Mouse (Mus musculus): Measurements from ENCODE around the gene Gcgr.
A peak's percentile ranks its signal among the peaks of the same experiment; 100 is the strongest.
"Not testable (repeated sequence)": the region's sequence is repeated elsewhere in the genome, so short reads cannot be mapped to it uniquely, and the experiment has no call there.

The Gcgr gene

GRCm38 (mm10) chr11:120539285-120540014 is 9.0 kb downstream of the Gcgr start:
- peak; percentile 76 for DNase-seq

- DNase-seq: peak; percentile 57
Measured at GRCm38 (mm10) chr11:120541907-120542306, 11.4 kb downstream of the Gcgr start.

- DNase-seq: no peak
Measured at GRCm38 (mm10) chr11:120542376-120542775, 11.9 kb downstream of the Gcgr start.

GRCm38 (mm10) chr11:120545964-120546363 is 15.5 kb downstream of the Gcgr start:
- DNase-seq: peak; percentile 56

GRCm38 (mm10) chr11:120547469-120547868 is 17.0 kb downstream of the Gcgr start:
- DNase-seq: no peak

- no peak for DNase-seq
Measured at GRCm38 (mm10) chr11:120548214-120548613, 17.7 kb downstream of the Gcgr start.

GRCm38 (mm10) chr11:120548786-120549167 is 18.3 kb downstream of the Gcgr start:
- DNase-seq: no peak

GRCm38 (mm10) chr11:120549168-120549945 is 18.9 kb downstream of the Gcgr start, which contains the start of gene Mcrip1:
Gene Mcrip1 (minus strand): TSS chr11:120549727.
- DNase-seq: peak; percentile 98

GRCm38 (mm10) chr11:120549986-120550809 is 19.7 kb downstream of the Gcgr start:
- peak; percentile 42 for DNase-seq

- no peak for DNase-seq
Measured at GRCm38 (mm10) chr11:120550810-120551440, 20.4 kb downstream of the Gcgr start, which contains the start of gene Ppp1r27. Gene Ppp1r27 (minus strand): TSS chr11:120551132.

GRCm38 (mm10) chr11:120552736-120553135 is 22.2 kb downstream of the Gcgr start:
- no peak for DNase-seq

GRCm38 (mm10) chr11:120554834-120555233 is 24.3 kb downstream of the Gcgr start:
- DNase-seq: no peak

GRCm38 (mm10) chr11:120555260-120555659 is 24.8 kb downstream of the Gcgr start:
- no peak for DNase-seq

GRCm38 (mm10) chr11:120558843-120559242 is 28.3 kb downstream of the Gcgr start:
- not testable (repeated sequence) for DNase-seq

- DNase-seq: no peak
Measured at GRCm38 (mm10) chr11:120560952-120561728, 30.6 kb downstream of the Gcgr start.

GRCm38 (mm10) chr11:120562949-120563348 is 32.5 kb downstream of the Gcgr start:
- no peak for DNase-seq

- no peak for DNase-seq
Measured at GRCm38 (mm10) chr11:120565114-120565513, 34.6 kb downstream of the Gcgr start.

GRCm38 (mm10) chr11:120568324-120568723 is 37.8 kb downstream of the Gcgr start:
- DNase-seq: no peak

- DNase-seq: no peak
Measured at GRCm38 (mm10) chr11:120571122-120571521, 40.6 kb downstream of the Gcgr start.

GRCm38 (mm10) chr11:120571754-120572416 is 41.4 kb downstream of the Gcgr start:
- DNase-seq: no peak

- DNase-seq: no peak
Measured at GRCm38 (mm10) chr11:120572417-120572751, 41.9 kb downstream of the Gcgr start.
